Mouse (Mus musculus) kidney, embryonic 15.5 days (tissue): ENCODE data around the gene Cd200. TPM values are rescaled to one million over a fixed set of nuclear protein-coding genes. Genes with fewer than 3 reads are reported as not detected.
"Not testable (repeated sequence)": the region's sequence is repeated elsewhere in the genome, so short reads cannot be mapped to it uniquely, and the experiment has no call there.

Source experiments
- ATAC-seq: fragments of 200-750 bp; cut with Nextera tagmentation; replicated peaks from 2 replicates; pipeline ENCODE4 v1.8.0; 2017; ENCODE audit warnings: moderate TSS enrichment; ENCODE audit not compliant: low FRiP score
- H3K27ac ChIP-seq: fragments of 300-500 bp; sonication (generic); 2 replicates; pipeline ENCODE4 v1.5.1; 2015; ENCODE audit warnings: mild to moderate bottlenecking, inconsistent platforms
- H3K27me3 ChIP-seq: fragments of 300-500 bp; sonication (generic); 2 replicates; pipeline ENCODE4 v1.6.1; 2015; ENCODE audit warnings: inconsistent platforms
- H3K36me3 ChIP-seq: fragments of 300-500 bp; sonication (generic); 2 replicates; pipeline ENCODE4 v1.6.1; 2015; ENCODE audit warnings: inconsistent platforms
- H3K4me1 ChIP-seq: fragments of 300-500 bp; sonication (generic); 2 replicates; pipeline ENCODE4 v1.6.1; 2015; ENCODE audit warnings: inconsistent platforms
- H3K4me2 ChIP-seq: fragments of 300-500 bp; sonication (generic); 2 replicates; pipeline ENCODE4 v1.6.1; 2015; ENCODE audit warnings: moderate library complexity, mild to moderate bottlenecking, inconsistent platforms
- H3K4me3 ChIP-seq: fragments of 300-500 bp; sonication (generic); replicated peaks from 2 replicates; pipeline ENCODE4 v1.5.1; 2015; ENCODE audit warnings: mild to moderate bottlenecking, inconsistent platforms
- H3K9ac ChIP-seq: fragments of 300-500 bp; sonication (generic); 2 replicates; pipeline ENCODE4 v1.6.1; 2015; ENCODE audit warnings: mild to moderate bottlenecking, inconsistent platforms
- H3K9me3 ChIP-seq: fragments of 300-500 bp; sonication (generic); replicated peaks from 2 replicates; pipeline ENCODE4 v1.6.1; 2016; ENCODE audit warnings: inconsistent platforms
- WGBS: fragments of 180-500 bp; shearing (Covaris S2); methylation state at CpG from one replicate; pipeline ENCODE4 v1.1.7; 2015; ENCODE audit warnings: mixed read lengths; 5-methylcytosine and 5-hydroxymethylcytosine counted together
- polyA plus RNA-seq: library from polyadenylated mRNA; unstranded; fragments of >200 nt; fragmentation: Nextera tagmentation; extraction: Ambion mirVana; gene quantifications from 2 replicates; pipeline ENCODE4 v1.2.1, GENCODE M21; 2015

The Cd200 gene
- polyA plus RNA-seq, 1 experiment from 2014 or later: 34.9 TPM

- no peak overlapping the region for H3K27ac ChIP-seq
- no peaks in the 10 kb centered on the region for H3K36me3 ChIP-seq
- no peak overlapping the region for H3K4me2 ChIP-seq
- no peak overlapping the region for H3K4me3 ChIP-seq
- no peaks in the 10 kb centered on the region for H3K27me3 ChIP-seq
- H3K9me3 ChIP-seq: no peaks in the 10 kb centered on the region
- no peaks in the 10 kb centered on the region for H3K4me1 ChIP-seq
- H3K9ac ChIP-seq: no peak overlapping the region
- peak; percentile 88 for ATAC-seq
Measured at GRCm38 (mm10) chr16:45352875-45353274, 56.0 kb downstream of the Cd200 start.

- WGBS: 60% methylated on average over 4 of the region's 4 CpGs
- ATAC-seq: no peak
- Histone ChIP-seq H3K9ac (no peak overlapping the region), H3K27ac (no peak overlapping the region), H3K4me3 (no peak overlapping the region), H3K4me2 (no peak overlapping the region), H3K4me1 (no peaks in the 10 kb centered on the region), H3K27me3 (no peaks in the 10 kb centered on the region), H3K36me3 (no peaks in the 10 kb centered on the region), H3K9me3 (no peaks in the 10 kb centered on the region)
Measured at GRCm38 (mm10) chr16:45350767-45351166, 58.1 kb downstream of the Cd200 start.

- H3K9ac ChIP-seq: no peak overlapping the region
- H3K27ac ChIP-seq: peak overlapping the region; percentile 58
- H3K36me3 ChIP-seq: no peaks in the 10 kb centered on the region
- no peak overlapping the region for H3K4me2 ChIP-seq
- ATAC-seq: no peak
- H3K27me3 ChIP-seq: no peaks in the 10 kb centered on the region
- WGBS: 71% methylated on average over 3 of the region's 3 CpGs
- H3K4me1 ChIP-seq: no peaks in the 10 kb centered on the region
- no peaks in the 10 kb centered on the region for H3K9me3 ChIP-seq
- H3K4me3 ChIP-seq: no peak overlapping the region
Measured at GRCm38 (mm10) chr16:45349523-45350298, 59.1 kb downstream of the Cd200 start.

GRCm38 (mm10) chr16:45348238-45348637 is 60.6 kb downstream of the Cd200 start:
- not testable (repeated sequence) for H3K9me3 ChIP-seq, H3K27ac ChIP-seq, H3K4me1 ChIP-seq, H3K4me2 ChIP-seq, ATAC-seq, H3K36me3 ChIP-seq, H3K9ac ChIP-seq, H3K27me3 ChIP-seq, H3K4me3 ChIP-seq
- 86% methylated on average over 9 of the region's 9 CpGs for WGBS

- no peaks in the 10 kb centered on the region for H3K36me3 ChIP-seq
- H3K4me3 ChIP-seq: no peak overlapping the region
- H3K9me3 ChIP-seq: no peaks in the 10 kb centered on the region
- H3K27me3 ChIP-seq: no peaks in the 10 kb centered on the region
- ATAC-seq: no peak
- H3K9ac ChIP-seq: no peak overlapping the region
- WGBS: 92% methylated on average over 5 of the region's 5 CpGs
- H3K27ac ChIP-seq: no peak overlapping the region
- no peaks in the 10 kb centered on the region for H3K4me1 ChIP-seq
- no peak overlapping the region for H3K4me2 ChIP-seq
Measured at GRCm38 (mm10) chr16:45346930-45347387, 61.9 kb downstream of the Cd200 start.

- ATAC-seq: no peak
- H3K36me3 ChIP-seq: no peaks in the 10 kb centered on the region
- H3K27me3 ChIP-seq: no peaks in the 10 kb centered on the region
- H3K9me3 ChIP-seq: no peaks in the 10 kb centered on the region
- 91% methylated on average over 2 of the region's 2 CpGs for WGBS
- no peak overlapping the region for H3K4me3 ChIP-seq
- H3K4me2 ChIP-seq: no peak overlapping the region
- no peak overlapping the region for H3K27ac ChIP-seq
- no peaks in the 10 kb centered on the region for H3K4me1 ChIP-seq
- H3K9ac ChIP-seq: no peak overlapping the region
Measured at GRCm38 (mm10) chr16:45346367-45346766, 62.5 kb downstream of the Cd200 start.

GRCm38 (mm10) chr16:45344879-45345278 is 64.0 kb downstream of the Cd200 start:
- Histone ChIP-seq H3K4me2 (no peak overlapping the region), H3K9me3 (no peaks in the 10 kb centered on the region), H3K27ac (no peak overlapping the region), H3K4me1 (no peaks in the 10 kb centered on the region), H3K27me3 (no peaks in the 10 kb centered on the region), H3K9ac (no peak overlapping the region), H3K36me3 (no peaks in the 10 kb centered on the region), H3K4me3 (no peak overlapping the region)
- ATAC-seq: no peak
- WGBS: 82% methylated on average over 2 of the region's 2 CpGs

GRCm38 (mm10) chr16:45336478-45336877 is 72.4 kb downstream of the Cd200 start:
- H3K27ac ChIP-seq: no peak overlapping the region
- H3K9me3 ChIP-seq: no peaks in the 10 kb centered on the region
- H3K9ac ChIP-seq: no peak overlapping the region
- no peaks in the 10 kb centered on the region for H3K36me3 ChIP-seq
- H3K27me3 ChIP-seq: no peaks in the 10 kb centered on the region
- peaks cover 3% of the 10 kb centered on the region; the same call in 1 of the 2 replicates for H3K4me1 ChIP-seq
- 45% methylated on average over 1 of the region's 1 CpGs for WGBS
- no peak for ATAC-seq
- H3K4me2 ChIP-seq: no peak overlapping the region
- no peak overlapping the region for H3K4me3 ChIP-seq

GRCm38 (mm10) chr16:45334891-45335290 is 74.0 kb downstream of the Cd200 start:
- Histone ChIP-seq H3K4me2 (no peak overlapping the region), H3K9ac (no peak overlapping the region), H3K27me3 (no peaks in the 10 kb centered on the region), H3K4me1 (peaks cover 4% of the 10 kb centered on the region; the same call in 1 of the 2 replicates), H3K4me3 (no peak overlapping the region), H3K36me3 (no peaks in the 10 kb centered on the region), H3K9me3 (no peaks in the 10 kb centered on the region), H3K27ac (no peak overlapping the region)
- ATAC-seq: no peak
- 88% methylated on average over 5 of the region's 5 CpGs for WGBS

GRCm38 (mm10) chr16:45334376-45334765 is 74.5 kb downstream of the Cd200 start:
- no peak overlapping the region for H3K9ac ChIP-seq
- 0 out of 2 replicates have a peak, but pooled peaks have one; percentile 5 for ATAC-seq

GRCm38 (mm10) chr16:45333678-45334375 is 75.0 kb downstream of the Cd200 start:
- ATAC-seq: 0 out of 2 replicates have a peak, but pooled peaks have one; percentile 13

More at GRCm38 (mm10) chr16:45334376-45334765, 74.5 kb downstream of the Cd200 start:
- no peaks in the 10 kb centered on the region for H3K27me3 ChIP-seq
- no peak overlapping the region for H3K27ac ChIP-seq
- H3K4me1 ChIP-seq: peaks cover 7% of the 10 kb centered on the region; the same call in 1 of the 2 replicates
- no peak overlapping the region for H3K4me2 ChIP-seq
- H3K9me3 ChIP-seq: no peaks in the 10 kb centered on the region
- H3K4me3 ChIP-seq: no peak overlapping the region
- H3K36me3 ChIP-seq: no peaks in the 10 kb centered on the region
- WGBS: 86% methylated on average over 2 of the region's 2 CpGs

GRCm38 (mm10) chr16:45332591-45332990 is 76.3 kb downstream of the Cd200 start:
- no peak overlapping the region for H3K9ac ChIP-seq
- H3K36me3 ChIP-seq: no peaks in the 10 kb centered on the region
- H3K4me1 ChIP-seq: peaks cover 11% of the 10 kb centered on the region; the same call in 1 of the 2 replicates
- no peaks in the 10 kb centered on the region for H3K9me3 ChIP-seq
- WGBS: 70% methylated on average over 8 of the region's 8 CpGs
- no peak overlapping the region for H3K27ac ChIP-seq
- no peaks in the 10 kb centered on the region for H3K27me3 ChIP-seq
- H3K4me2 ChIP-seq: no peak overlapping the region
- ATAC-seq: no peak
- H3K4me3 ChIP-seq: no peak overlapping the region

More at GRCm38 (mm10) chr16:45333678-45334375, 75.0 kb downstream of the Cd200 start:
- Histone ChIP-seq H3K4me3 (no peak overlapping the region), H3K27me3 (no peaks in the 10 kb centered on the region), H3K4me1 (peaks cover 8% of the 10 kb centered on the region; the same call in 1 of the 2 replicates), H3K27ac (no peak overlapping the region), H3K9me3 (no peaks in the 10 kb centered on the region), H3K36me3 (no peaks in the 10 kb centered on the region), H3K4me2 (no peak overlapping the region), H3K9ac (no peak overlapping the region)
- 87% methylated on average over 8 of the region's 8 CpGs for WGBS
